21 mouse cellular contexts compared by ENCODE assay signal in the genomic region with DNA sequence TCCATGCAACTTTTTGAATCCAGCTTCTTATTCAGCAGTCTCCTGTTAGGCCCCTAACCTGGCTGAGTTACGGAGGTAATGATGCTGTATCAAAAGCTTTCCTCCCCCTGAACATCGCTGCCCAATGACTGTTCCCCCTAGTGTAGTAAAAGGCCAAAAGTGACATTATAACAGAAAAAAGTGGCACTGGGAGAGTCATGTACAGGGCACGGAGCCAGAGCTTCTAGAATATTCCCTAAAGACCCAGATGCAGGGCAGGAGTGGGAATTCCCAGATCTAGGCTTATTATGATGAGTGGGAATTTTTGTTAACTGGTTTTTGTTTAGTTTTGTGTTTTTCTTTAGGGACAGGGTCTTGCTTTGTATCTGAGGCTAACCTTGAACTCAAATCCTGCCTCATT. TPM values are rescaled to one million over a fixed set of nuclear protein-coding genes. Genes with fewer than 3 reads are reported as not detected.
"Had no signal": no experiment of that assay in that cellular context is flagged by ENCODE, and none has a peak within 500 bp of the region (broad histone marks: within the 10 kb centered on the region; RNA-seq: fewer than 3 reads in every experiment).

No protein-coding gene starts in this region.

- H3K9me3 ChIP-seq: limb, embryonic 15.5 days; liver, embryonic 12.5 days; midbrain, embryonic 12.5 days; neural tube, embryonic 13.5 days had no signal

- H3K4me3 ChIP-seq: limb, embryonic 15.5 days; liver, embryonic 12.5 days; midbrain, embryonic 12.5 days; neural tube, embryonic 13.5 days had no signal

- H3K4me2 ChIP-seq: limb, embryonic 15.5 days; liver, embryonic 12.5 days; lung, embryonic 14.5 days; midbrain, embryonic 12.5 days; neural tube, embryonic 13.5 days had no signal

- H3K27ac ChIP-seq: limb, embryonic 15.5 days; liver, embryonic 12.5 days; midbrain, embryonic 12.5 days; neural tube, embryonic 13.5 days had no signal

- H3K27me3 ChIP-seq: limb, embryonic 15.5 days; liver, embryonic 12.5 days; midbrain, embryonic 12.5 days; neural tube, embryonic 13.5 days had no signal

- H3K9ac ChIP-seq: limb, embryonic 15.5 days; liver, embryonic 12.5 days; lung, embryonic 14.5 days; midbrain, embryonic 12.5 days; neural tube, embryonic 13.5 days had no signal

- ATAC-seq: liver, embryonic 12.5 days; midbrain, embryonic 16.5 days had no signal

- DNase-seq: kidney, postnatal 36 days; layer of hippocampus, adult 9-11 months; layer of hippocampus, postnatal 36 days; lung, embryonic 14.5 days; retina, postnatal 1 day; right cerebral cortex, postnatal 4 days; spleen, adult 18-20 months; thymus, adult 18-20 months; thymus, postnatal 14 days had no signal

- H3K4me1 ChIP-seq: liver, embryonic 12.5 days; midbrain, embryonic 12.5 days had no signal

- H3K36me3 ChIP-seq: liver, embryonic 12.5 days; midbrain, embryonic 12.5 days; neural tube, embryonic 13.5 days had no signal

RNA-seq across cellular contexts. Expression of a gene that starts 34.1 kb away (rescaled TPM):
- total RNA-seq: megakaryocyte-erythroid progenitor cell, adult 5-6 weeks had no signal

RNA-seq across cellular contexts. Expression of a gene that starts 58.6 kb away (rescaled TPM):
- total RNA-seq: layer of hippocampus, adult 18-20 months; layer of hippocampus, postnatal 36 days; left cerebral cortex, adult 8-10 months; left cerebral cortex, postnatal 25 days; megakaryocyte-erythroid progenitor cell, adult 5-6 weeks had no signal
- polyA plus RNA-seq: limb, embryonic 11.5 days; limb, embryonic 15.5 days; liver, embryonic 12.5 days; liver, embryonic 16.5 days; lung, embryonic 14.5 days; midbrain, embryonic 12.5 days; midbrain, embryonic 16.5 days; neural tube, embryonic 13.5 days; stomach, embryonic 14.5 days had no signal
